Mouse (Mus musculus): ENCODE measurements around the gene Rpl22l1. TPM values are rescaled to one million over a fixed set of nuclear protein-coding genes. Genes with fewer than 3 reads are reported as not detected.
"Not testable (repeated sequence)": the region's sequence is repeated elsewhere in the genome, so short reads cannot be mapped to it uniquely, and the experiment has no call there.

The Rpl22l1 gene
- polyA plus RNA-seq (2016; fragmentation: Nextera tagmentation; extraction: Ambion mirVana) = 328 and 330 TPM in 2 replicates

DNA sequence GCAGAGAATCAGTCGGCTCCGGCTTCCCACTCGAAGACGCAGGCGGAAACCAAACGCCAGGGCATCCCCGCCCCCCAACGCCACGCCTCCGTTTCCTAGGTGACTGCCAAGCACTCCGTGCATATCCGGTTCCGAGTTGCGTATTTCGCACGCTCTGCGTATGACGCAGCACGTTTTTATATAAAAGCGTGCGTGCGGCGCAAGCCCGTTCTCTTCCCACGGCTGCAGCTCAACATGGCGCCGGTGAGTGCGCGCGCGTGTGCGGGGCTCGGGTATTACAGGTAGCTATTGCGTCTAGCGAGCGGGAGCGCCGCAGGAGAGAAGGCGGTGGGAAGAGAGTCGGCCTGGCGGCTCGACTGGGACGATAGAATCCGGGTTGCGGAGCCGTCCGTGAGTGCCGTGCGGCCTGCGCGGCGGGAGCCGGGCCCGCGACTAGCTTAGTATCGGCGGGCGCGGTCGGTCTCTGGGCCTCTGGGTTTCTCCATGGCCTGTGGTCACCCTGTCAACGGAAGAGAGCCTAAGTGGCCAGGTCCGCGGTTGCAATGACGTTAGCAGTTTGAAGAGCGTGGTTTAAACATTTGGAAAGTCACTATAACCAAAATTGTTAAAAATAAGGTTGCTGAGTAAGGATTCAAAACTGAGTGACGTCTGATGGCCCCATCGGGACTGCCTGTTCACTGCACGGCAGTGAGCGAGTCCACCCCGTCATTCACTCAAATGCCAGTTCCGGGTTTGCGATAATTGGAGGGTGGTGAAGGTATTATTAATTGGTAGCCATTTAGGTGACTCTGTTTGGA is at the start of gene Rpl22l1:
Gene Rpl22l1, plus strand, starts transcription at position 136 of the 797 bp plus-strand sequence.
- H3K36me3 ChIP-seq = peaks cover 20% of the 10 kb centered on the region

DNA sequence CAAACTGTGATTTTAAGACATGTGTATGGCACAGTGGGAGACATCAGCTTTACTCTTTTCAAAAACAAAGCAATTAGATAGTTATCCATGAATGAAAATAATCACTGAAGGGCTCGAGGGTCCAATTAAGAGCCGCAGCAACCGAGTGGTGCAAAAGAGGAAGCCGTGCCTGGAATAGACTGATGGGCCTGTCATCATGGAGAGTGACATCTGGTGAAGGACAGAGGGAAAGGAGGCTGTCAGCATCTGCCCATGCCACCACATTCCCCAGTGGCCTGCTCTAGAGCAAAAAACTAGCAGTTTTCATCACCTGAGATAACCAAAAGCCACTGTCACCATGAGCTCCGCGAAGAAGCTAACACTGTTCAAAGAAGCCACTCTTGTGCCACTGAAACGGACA is 49.8 kb upstream of the Rpl22l1 start:
- ATAC-seq (ENCODE audit: insufficient number of reproducible peaks, low FRiP score) = no peak
- Histone ChIP-seq H3K27ac (ENCODE audit: poor library complexity, severe bottlenecking) (no peak overlapping the region), H3K36me3 (no peaks in the 10 kb centered on the region), H3K27me3 (replicated peaks) (no peaks in the 10 kb centered on the region), H3K9ac (no peak overlapping the region), H3K4me1 (replicated peaks) (peaks cover 13% of the 10 kb centered on the region; the same call in 1 of the 2 replicates), H3K4me2 (0 out of 2 replicates have a peak overlapping the region, but pooled peaks have one; percentile 5), H3K4me3 (no peak overlapping the region), H3K9me3 (replicated peaks) (no peaks in the 10 kb centered on the region)
- WGBS = 39% methylated on average over 7 of the region's 7 CpGs

More for the DNA sequence above, at the start of gene Rpl22l1:
- Histone ChIP-seq H3K27ac (ENCODE audit: poor library complexity, severe bottlenecking) (peak within 1 kb of the TSS; percentile 69), H3K4me3 (peak within 1 kb of the TSS; percentile 78), H3K27me3 (replicated peaks) (no peaks in the 10 kb centered on the region), H3K4me1 (replicated peaks) (peaks cover 3% of the 10 kb centered on the region; the same call in 1 of the 2 replicates), H3K9me3 (replicated peaks) (no peaks in the 10 kb centered on the region), H3K4me2 (peak within 1 kb of the TSS; percentile 79), H3K9ac (peak within 1 kb of the TSS; percentile 94)
- peak; percentile 99 for ATAC-seq (ENCODE audit: insufficient number of reproducible peaks, low FRiP score)
- WGBS = under 1% methylated on average over 72 of the region's 72 CpGs

GRCm38 (mm10) chr3:28761225-28761789 is 43.9 kb upstream of the Rpl22l1 start:
- Histone ChIP-seq H3K4me1 (replicated peaks) (no peaks in the 10 kb centered on the region), H3K4me3 (no peak overlapping the region), H3K9ac (no peak overlapping the region), H3K4me2 (no peak overlapping the region), H3K27me3 (replicated peaks) (no peaks in the 10 kb centered on the region), H3K27ac (ENCODE audit: poor library complexity, severe bottlenecking) (no peak overlapping the region), H3K9me3 (replicated peaks) (no peaks in the 10 kb centered on the region), H3K36me3 (no peaks in the 10 kb centered on the region)
- ATAC-seq (ENCODE audit: insufficient number of reproducible peaks, low FRiP score) = no peak
- WGBS = 85% methylated on average over 8 of the region's 8 CpGs

- Histone ChIP-seq H3K36me3 (no peaks in the 10 kb centered on the region), H3K9ac (no peak overlapping the region), H3K27ac (ENCODE audit: poor library complexity, severe bottlenecking) (no peak overlapping the region), H3K4me2 (no peak overlapping the region), H3K9me3 (replicated peaks) (no peaks in the 10 kb centered on the region), H3K4me1 (replicated peaks) (no peaks in the 10 kb centered on the region), H3K27me3 (replicated peaks) (no peaks in the 10 kb centered on the region), H3K4me3 (no peak overlapping the region)
- ATAC-seq (ENCODE audit: insufficient number of reproducible peaks, low FRiP score) = no peak
- WGBS = 80% methylated on average over 4 of the region's 4 CpGs
Measured at GRCm38 (mm10) chr3:28766935-28767334, 38.3 kb upstream of the Rpl22l1 start.

- ATAC-seq (ENCODE audit: insufficient number of reproducible peaks, low FRiP score) = no peak
Measured at GRCm38 (mm10) chr3:28768222-28768621, 37.0 kb upstream of the Rpl22l1 start.

DNA sequence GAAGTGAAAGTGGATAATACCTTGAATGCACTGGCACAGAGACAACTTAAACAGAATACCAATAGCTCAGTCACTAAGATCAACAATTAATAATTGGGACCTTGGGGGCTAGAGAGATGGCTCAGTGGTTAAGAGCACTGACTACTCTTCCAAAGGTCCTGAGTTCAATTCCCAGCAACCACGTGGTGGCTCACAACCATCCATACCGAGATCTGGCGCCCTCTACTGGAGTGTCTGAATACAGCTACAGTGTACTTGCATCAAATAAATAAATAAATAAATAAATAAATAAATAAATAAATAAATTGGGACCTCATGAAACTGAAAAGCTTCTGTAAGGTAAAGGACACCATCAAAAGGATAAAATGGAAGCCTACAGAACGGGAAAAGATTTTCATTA is 32.3 kb upstream of the Rpl22l1 start:
- H3K27me3 ChIP-seq (replicated peaks); H3K9ac ChIP-seq; H3K4me3 ChIP-seq; ATAC-seq (ENCODE audit: insufficient number of reproducible peaks, low FRiP score); H3K27ac ChIP-seq (ENCODE audit: poor library complexity, severe bottlenecking); H3K4me2 ChIP-seq; H3K9me3 ChIP-seq (replicated peaks); H3K36me3 ChIP-seq: not testable (repeated sequence)
- peaks cover 11% of the 10 kb centered on the region for H3K4me1 ChIP-seq (replicated peaks)
- WGBS = 60% methylated on average over 4 of the region's 4 CpGs

More at GRCm38 (mm10) chr3:28768222-28768621, 37.0 kb upstream of the Rpl22l1 start:
- Histone ChIP-seq H3K27ac (ENCODE audit: poor library complexity, severe bottlenecking) (no peak overlapping the region), H3K9me3 (replicated peaks) (no peaks in the 10 kb centered on the region), H3K4me1 (replicated peaks) (no peaks in the 10 kb centered on the region), H3K36me3 (no peaks in the 10 kb centered on the region), H3K4me2 (no peak overlapping the region), H3K9ac (no peak overlapping the region), H3K4me3 (no peak overlapping the region), H3K27me3 (replicated peaks) (no peaks in the 10 kb centered on the region)
- WGBS = 75% methylated on average over 3 of the region's 3 CpGs

GRCm38 (mm10) chr3:28775361-28775760 is 29.9 kb upstream of the Rpl22l1 start:
- Histone ChIP-seq H3K27ac (ENCODE audit: poor library complexity, severe bottlenecking) (no peak overlapping the region), H3K36me3 (no peaks in the 10 kb centered on the region), H3K4me1 (replicated peaks) (peaks cover 11% of the 10 kb centered on the region), H3K4me2 (peak overlapping the region; percentile 22; the same call in 1 of the 2 replicates), H3K9ac (no peak overlapping the region), H3K9me3 (replicated peaks) (0 out of 2 replicates have a peak, but pooled peaks cover 3% of the 10 kb centered on the region), H3K27me3 (replicated peaks) (no peaks in the 10 kb centered on the region), H3K4me3 (no peak overlapping the region)
- no peak for ATAC-seq (ENCODE audit: insufficient number of reproducible peaks, low FRiP score)
- 43% methylated on average over 7 of the region's 7 CpGs for WGBS

GRCm38 (mm10) chr3:28775958-28776357 is 29.3 kb upstream of the Rpl22l1 start:
- 0 out of 2 replicates have a peak, but pooled peaks cover 3% of the 10 kb centered on the region for H3K9me3 ChIP-seq (replicated peaks)
- H3K4me1 ChIP-seq (replicated peaks) = peaks cover 14% of the 10 kb centered on the region
- no peaks in the 10 kb centered on the region for H3K36me3 ChIP-seq
- WGBS = 15% methylated on average over 1 of the region's 1 CpGs
- H3K27me3 ChIP-seq (replicated peaks) = no peaks in the 10 kb centered on the region
- no peak overlapping the region for H3K27ac ChIP-seq (ENCODE audit: poor library complexity, severe bottlenecking)
- H3K9ac ChIP-seq = no peak overlapping the region
- no peak overlapping the region for H3K4me3 ChIP-seq
- H3K4me2 ChIP-seq = peak overlapping the region; percentile 22; the same call in 1 of the 2 replicates
- ATAC-seq (ENCODE audit: insufficient number of reproducible peaks, low FRiP score) = peak; percentile 71

GRCm38 (mm10) chr3:28776491-28776890 is 28.7 kb upstream of the Rpl22l1 start:
- Histone ChIP-seq H3K4me3 (no peak overlapping the region), H3K9me3 (replicated peaks) (0 out of 2 replicates have a peak, but pooled peaks cover 3% of the 10 kb centered on the region), H3K4me1 (replicated peaks) (peaks cover 14% of the 10 kb centered on the region), H3K9ac (no peak overlapping the region), H3K4me2 (no peak overlapping the region), H3K27ac (ENCODE audit: poor library complexity, severe bottlenecking) (no peak overlapping the region), H3K36me3 (no peaks in the 10 kb centered on the region), H3K27me3 (replicated peaks) (no peaks in the 10 kb centered on the region)
- 70% methylated on average over 1 of the region's 1 CpGs for WGBS
- peak; percentile 46; the same call in 1 of the 2 replicates for ATAC-seq (ENCODE audit: insufficient number of reproducible peaks, low FRiP score)

GRCm38 (mm10) chr3:28780511-28780910 is 24.7 kb upstream of the Rpl22l1 start:
- Histone ChIP-seq H3K27me3 (replicated peaks) (no peaks in the 10 kb centered on the region), H3K4me3 (peak overlapping the region; percentile 95; the same call in 1 of the 2 replicates), H3K4me1 (replicated peaks) (peaks cover 17% of the 10 kb centered on the region), H3K36me3 (peaks cover 4% of the 10 kb centered on the region; the same call in 1 of the 2 replicates), H3K9ac (no peak overlapping the region), H3K4me2 (peak overlapping the region; percentile 98), H3K27ac (ENCODE audit: poor library complexity, severe bottlenecking) (no peak overlapping the region), H3K9me3 (replicated peaks) (0 out of 2 replicates have a peak, but pooled peaks cover 3% of the 10 kb centered on the region)
- ATAC-seq (ENCODE audit: insufficient number of reproducible peaks, low FRiP score) = no peak
- WGBS = 73% methylated on average over 9 of the region's 9 CpGs

DNA sequence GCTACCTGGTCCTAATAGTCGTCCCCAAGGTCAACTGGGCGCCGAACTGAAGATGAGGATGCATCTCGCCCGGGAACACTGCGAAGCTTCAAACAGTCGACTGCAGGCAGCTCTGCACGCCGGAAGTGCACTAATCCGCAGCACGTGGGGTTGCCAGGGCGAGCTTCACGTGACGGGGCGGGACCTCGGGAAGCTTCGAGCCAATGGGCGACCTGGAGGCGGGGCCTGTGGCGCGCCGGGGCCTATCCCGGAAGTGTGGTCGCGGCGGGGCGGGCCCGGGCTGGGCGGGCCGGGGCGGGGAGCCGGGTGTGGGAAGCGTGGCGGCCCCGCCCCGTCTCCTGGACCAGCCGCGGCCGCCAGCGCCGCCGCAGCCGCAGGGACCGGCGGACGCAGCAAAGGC is 24.2 kb upstream of the Rpl22l1 start, which contains the start of gene Eif5a2:
Gene Eif5a2, plus strand, starts transcription at position 283 of the 400 bp plus-strand sequence.
- H3K27ac ChIP-seq (ENCODE audit: poor library complexity, severe bottlenecking) = no peak within 1 kb of the TSS
- peaks cover 4% of the 10 kb centered on the region; the same call in 1 of the 2 replicates for H3K36me3 ChIP-seq
- peak within 1 kb of the TSS; percentile 81 for H3K9ac ChIP-seq
- 2% methylated on average over 46 of the region's 46 CpGs for WGBS
- 0 out of 2 replicates have a peak, but pooled peaks cover 3% of the 10 kb centered on the region for H3K9me3 ChIP-seq (replicated peaks)
- peak within 1 kb of the TSS; percentile 98 for H3K4me2 ChIP-seq
- H3K4me3 ChIP-seq = peak within 1 kb of the TSS; percentile 95
- H3K4me1 ChIP-seq (replicated peaks) = peaks cover 12% of the 10 kb centered on the region
- no peaks in the 10 kb centered on the region for H3K27me3 ChIP-seq (replicated peaks)
- peak; percentile 98 for ATAC-seq (ENCODE audit: insufficient number of reproducible peaks, low FRiP score)

All from heart, embryonic 12.5 days (tissue).